Comparison of ENCODE assay signal across 18 mouse cellular contexts in genomic region chr1:36074197-36074596, GRCm38 (mm10). TPM values are rescaled to one million over a fixed set of nuclear protein-coding genes. Genes with fewer than 3 reads are reported as not detected.
DNase-seq lines count a peak whose midpoint lies in the region; ATAC-seq and TF ChIP-seq lines count a peak whose summit lies in the region.
"Had no signal": no experiment of that assay in that cellular context is flagged by ENCODE, and none has a peak within 500 bp of the region (broad histone marks: within the 10 kb centered on the region; RNA-seq: fewer than 3 reads in every experiment).

No protein-coding gene starts in this region.

- no peaks in the 10 kb centered on the region for H3K9me3 ChIP-seq in E14TG2a.4 (ENCODE audit: low read length)
- H3K9me3 ChIP-seq in kidney, postnatal 0 days (replicated peaks; ENCODE audit: low read length): no peaks in the 10 kb centered on the region

- H3K9ac ChIP-seq in kidney, postnatal 0 days (ENCODE audit: low read depth, low read length): no peak overlapping the region
- H3K9ac ChIP-seq: forebrain, postnatal 0 days had no signal

- H3K4me3 ChIP-seq in E14TG2a.4 (replicated peaks; ENCODE audit: low read length): 0 out of 2 replicates have a peak overlapping the region, but pooled peaks have one; percentile 96
- H3K4me3 ChIP-seq in kidney, postnatal 0 days (replicated peaks; ENCODE audit: low read depth, low read length): no peak overlapping the region

- no peak for ATAC-seq in kidney, postnatal 0 days (replicated peaks; ENCODE audit: low FRiP score, low read depth)
- ATAC-seq in erythroid progenitor cell, adult 5-6 weeks (replicated peaks; ENCODE audit: low FRiP score, poor library complexity, severe bottlenecking): no peak
- ATAC-seq: forebrain, postnatal 0 days had no signal

- TF ChIP-seq CTCF in E14TG2a.4 (conservative IDR thresholded peaks at IDR 0.05; ENCODE audit: low read length): no peak
- TF ChIP-seq CTCF in kidney, postnatal 0 days (IDR thresholded peaks at IDR 0.05; ENCODE audit: low read depth): no peak

- peaks cover 100% of the 10 kb centered on the region for H3K4me1 ChIP-seq in E14TG2a.4 (replicated peaks; ENCODE audit: low read depth, low read length)
- peaks cover 85% of the 10 kb centered on the region for H3K4me1 ChIP-seq in kidney, postnatal 0 days (replicated peaks; ENCODE audit: insufficient read depth, low read length)

- peak; percentile 84 for DNase-seq in heart, adult 11 months
- no peak for DNase-seq in heart, adult 18-20 months
- peak; percentile 26 for DNase-seq in kidney, adult 18-20 months
- DNase-seq in kidney, postnatal 14 days: no peak
- no peak for DNase-seq in kidney, postnatal 0 days (ENCODE audit: low spot score)
- no peak for DNase-seq in cerebellum, postnatal 14 days
- DNase-seq: adrenal gland, postnatal 36 days; cerebellum, postnatal 10 days; forebrain, postnatal 0 days; gastrocnemius, postnatal 14 days; layer of hippocampus, adult 9-11 months; lung, adult 18-20 months; lung, postnatal 36 days; right cerebral cortex, postnatal 14 days had no signal

- H3K36me3 ChIP-seq in E14TG2a.4 (ENCODE audit: insufficient read depth, low read length): peaks cover 99% of the 10 kb centered on the region
- H3K36me3 ChIP-seq in kidney, postnatal 0 days (ENCODE audit: insufficient read depth, low read length): 0 out of 2 replicates have a peak, but pooled peaks cover 3% of the 10 kb centered on the region

- no peaks in the 10 kb centered on the region for H3K27me3 ChIP-seq in E14TG2a.4 (ENCODE audit: insufficient read depth, low read length)
- no peaks in the 10 kb centered on the region for H3K27me3 ChIP-seq in kidney, postnatal 0 days (ENCODE audit: insufficient read depth, low read length)
- H3K27me3 ChIP-seq: CH12.LX had no signal

- WGBS in kidney, postnatal 0 days: 82% methylated on average over 4 of the region's 5 CpGs

- H3K4me2 ChIP-seq in kidney, postnatal 0 days (ENCODE audit: low read length): peak overlapping the region; percentile 8; the same call in 1 of the 2 replicates
- H3K4me2 ChIP-seq: midbrain, embryonic 11.5 days had no signal

- H3K27ac ChIP-seq in kidney, postnatal 0 days: peak overlapping the region; percentile 75

RNA-seq across cellular contexts. Expression of gene Hs6st1, which starts 6.0 kb away (rescaled TPM):
- 10 to 100 TPM; 19.7 to 21.3 TPM for total RNA-seq in heart, adult 18-20 months (2021)
- polyA plus RNA-seq in kidney, postnatal 0 days (2015; fragmentation: Nextera tagmentation; extraction: Ambion mirVana): 13.7 and 23.6 TPM in 2 replicates
- 205 and 226 TPM in 2 replicates for total RNA-seq in erythroid progenitor cell, adult 5-6 weeks (2015; ENCODE audit: low replicate concordance)
- total RNA-seq in erythroid progenitor cell, adult 5-6 weeks (2017; ENCODE audit: low replicate concordance): 148 and 153 TPM in 2 replicates

Comparison
In these comparisons a context has a peak if more than half of its experiments do, and no peak if none do; other contexts are left out.
1. DNase-seq: peak in heart, adult 11 months (single experiment) and kidney, adult 18-20 months (single experiment); none in heart, adult 18-20 months (0 of 2), kidney, postnatal 14 days (single experiment), kidney, postnatal 0 days (single experiment) and cerebellum, postnatal 14 days (0 of 2).
2. RNA of gene Hs6st1, which starts 6.0 kb away (total RNA-seq): 148 to 226 TPM in erythroid progenitor cell, adult 5-6 weeks; 19.7 to 21.3 TPM in heart, adult 18-20 months; every median in the first group is over 4 times any median in the second.